Mouse (Mus musculus): Measurements from ENCODE around the gene Slc28a2.
"Not testable (repeated sequence)": the region's sequence is repeated elsewhere in the genome, so short reads cannot be mapped to it uniquely, and the experiment has no call there.

The Slc28a2 gene

DNA sequence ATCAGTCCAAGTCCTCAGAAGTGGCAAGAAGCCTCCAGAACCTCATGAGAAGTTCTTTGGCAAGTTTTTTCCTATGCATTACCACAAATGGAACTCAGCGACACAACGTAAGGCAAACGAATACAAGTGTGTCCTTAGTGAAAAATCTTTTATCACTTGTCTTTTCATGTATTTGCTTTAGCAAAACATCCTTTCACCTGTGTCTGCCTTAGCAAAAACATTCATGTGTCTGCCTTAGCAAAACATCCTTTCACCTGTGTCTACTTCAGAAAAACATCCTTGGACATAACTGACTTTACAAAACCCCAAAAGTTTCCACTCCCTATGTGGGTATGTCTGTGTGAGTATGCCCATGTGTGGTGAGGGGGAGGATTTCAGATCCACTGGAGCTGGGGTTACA, 42.9 kb downstream of the Slc28a2 start:
- no peak for DNase-seq

DNA sequence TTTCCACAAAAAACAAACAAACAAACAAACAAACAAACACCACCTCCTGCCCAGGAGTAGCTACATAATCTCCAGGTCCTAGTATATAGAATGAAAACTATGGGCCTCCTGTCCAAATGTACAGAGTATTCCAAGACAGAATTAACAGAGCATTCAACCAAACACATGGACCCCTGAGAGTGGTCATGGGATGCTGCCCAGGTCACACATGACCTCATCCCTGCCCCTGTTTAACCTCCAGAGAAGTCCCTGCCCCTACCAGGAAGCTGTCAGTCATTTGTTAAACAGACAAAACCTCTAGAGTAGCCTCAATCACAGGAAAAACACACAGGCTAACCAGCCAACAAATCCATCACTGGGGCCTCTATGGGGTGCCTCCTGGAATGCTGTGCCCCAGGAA, 50.3 kb downstream of the Slc28a2 start:
- no peak for DNase-seq

DNA sequence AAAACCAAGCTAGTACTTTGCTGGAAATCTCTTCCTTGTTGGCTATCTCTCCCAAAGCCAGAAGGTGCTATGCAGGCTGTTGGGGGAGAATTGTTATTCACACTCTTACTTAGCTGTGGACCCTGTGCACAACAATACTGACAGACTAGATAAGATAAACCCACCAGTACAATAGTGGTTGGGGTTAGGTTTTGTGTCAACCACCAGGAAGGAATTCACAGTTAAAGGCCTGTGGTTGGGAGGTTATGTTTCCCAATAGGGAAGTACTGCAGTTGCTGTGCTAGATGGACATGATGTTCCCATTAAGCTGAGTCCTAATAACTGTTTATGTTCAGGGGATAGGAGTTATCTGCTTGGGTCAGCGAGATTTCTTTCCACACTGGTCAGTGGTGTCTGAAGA, 57.5 kb downstream of the Slc28a2 start:
- not testable (repeated sequence) for DNase-seq

DNA sequence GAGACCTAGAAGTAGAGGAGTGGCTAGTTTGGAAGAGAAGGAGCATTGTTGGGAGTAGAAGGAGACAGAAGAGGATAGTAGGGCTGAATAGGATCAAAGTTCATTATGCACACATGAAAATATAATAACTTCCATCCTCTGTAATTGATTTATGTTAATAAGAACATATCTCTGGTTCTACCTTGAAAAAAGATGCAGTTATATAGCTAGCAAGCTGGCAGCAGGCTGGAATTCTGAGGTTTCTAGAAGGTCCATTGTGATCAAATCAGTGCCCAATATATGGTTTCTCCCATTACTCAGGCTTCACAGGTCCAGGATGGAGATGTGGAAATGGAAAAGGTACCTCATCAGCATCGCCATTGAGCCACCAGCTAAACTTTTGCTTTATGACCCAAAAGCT, 58.4 kb downstream of the Slc28a2 start, which contains the start of gene Gm14085:
Gene Gm14085, plus strand, starts transcription at position 301 of the 400 bp plus-strand sequence.
- no peak for DNase-seq

DNA sequence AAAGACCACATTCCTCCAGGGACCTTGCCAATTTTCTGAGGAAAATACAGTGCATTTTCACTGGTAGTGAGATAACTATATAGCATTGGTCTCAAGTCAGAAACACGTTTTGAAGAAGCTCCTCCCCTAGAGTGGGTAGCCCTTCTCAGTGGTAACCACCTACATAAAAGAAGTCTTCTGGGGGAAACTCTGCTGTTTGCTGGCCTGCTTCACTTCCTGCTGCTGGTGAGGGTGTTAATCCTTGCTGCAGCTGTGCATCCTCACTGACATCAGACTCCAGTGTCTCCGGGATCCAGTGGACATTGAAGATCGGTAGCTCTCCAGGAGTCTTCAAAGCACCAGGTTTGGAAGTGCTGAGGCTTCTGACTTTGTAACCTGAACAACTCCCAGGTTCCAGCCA, 59.4 kb downstream of the Slc28a2 start:
- not testable (repeated sequence) for DNase-seq

DNA sequence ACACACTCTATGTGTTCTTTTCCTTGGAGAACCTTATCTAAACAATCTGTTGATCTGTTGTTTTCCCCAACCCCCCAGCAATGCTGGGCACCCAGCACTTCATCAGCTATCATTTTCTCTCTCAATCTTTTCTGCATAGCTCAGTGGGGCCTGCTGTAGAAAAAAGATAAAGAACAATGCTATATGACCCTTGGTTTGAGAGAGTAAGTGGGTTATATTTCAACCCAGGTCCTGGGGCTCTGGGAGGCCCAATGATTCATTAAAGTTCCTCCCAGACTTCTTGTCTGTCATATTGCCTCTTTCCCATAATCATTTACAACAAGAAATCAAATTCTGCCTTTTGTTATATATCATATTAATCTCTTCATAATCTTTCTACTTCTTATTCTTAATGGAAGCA, 59.8 kb downstream of the Slc28a2 start:
- DNase-seq = not testable (repeated sequence)

DNA sequence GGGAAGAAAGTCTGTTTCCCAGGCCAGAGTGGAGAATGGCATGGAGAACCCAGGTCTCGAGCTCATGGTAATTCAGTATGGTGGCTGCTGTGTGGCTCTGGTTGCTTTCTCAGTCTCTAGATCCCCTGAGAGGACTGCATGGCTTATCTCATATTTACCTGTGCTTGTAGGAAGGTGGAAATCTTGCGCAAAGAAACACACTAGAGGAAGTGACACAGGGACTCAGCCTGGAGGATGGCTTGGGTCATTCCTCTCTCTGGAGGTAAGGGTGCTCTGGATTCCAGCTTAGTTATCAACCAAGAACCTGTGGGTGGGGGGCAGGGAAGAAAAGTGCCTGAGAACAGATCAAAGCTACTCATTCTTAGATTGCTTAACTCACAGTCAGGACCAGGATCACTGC, 60.4 kb downstream of the Slc28a2 start:
- DNase-seq = no peak

Measured in kidney, postnatal 14 days (tissue).